10 mouse cellular contexts compared by ENCODE assay signal in the genomic region with DNA sequence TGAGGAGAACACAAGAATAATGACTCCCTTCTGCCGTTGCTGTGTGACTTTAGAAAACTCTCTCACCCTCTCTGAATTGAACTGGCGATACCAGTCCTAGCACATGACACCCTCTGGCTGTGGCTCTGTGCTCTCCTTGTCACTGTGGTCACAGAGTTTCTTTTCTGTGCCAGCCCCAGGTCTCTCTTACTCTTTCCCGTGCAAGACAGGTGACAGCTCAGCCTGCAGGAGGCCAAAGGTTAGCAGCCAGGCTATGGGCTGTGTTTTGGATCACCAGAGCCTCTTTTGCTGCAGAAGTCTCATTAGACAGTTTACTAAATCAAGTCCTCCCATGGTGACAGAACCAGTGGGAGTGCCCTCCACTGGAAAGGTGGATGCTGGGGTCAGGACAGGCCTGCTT.
A peak's percentile ranks its signal among the peaks of the same experiment; 100 is the strongest.
DNase-seq lines count a peak whose midpoint lies in the region; ATAC-seq lines count a peak whose summit lies in the region.
"Had no signal": no experiment of that assay in that cellular context is flagged by ENCODE, and none has a peak within 500 bp of the region (broad histone marks: within the 10 kb centered on the region; RNA-seq: fewer than 3 reads in every experiment).

No protein-coding gene starts in this region.

- peaks cover 94% of the 10 kb centered on the region for H3K4me1 ChIP-seq in heart, embryonic 11.5 days (ENCODE audit: control insufficient read depth, insufficient read depth, low read length)
- H3K4me1 ChIP-seq in midbrain, embryonic 10.5 days, result peaks cover 98% of the 10 kb centered on the region
- H3K4me1 ChIP-seq in midbrain, embryonic 14.5 days (ENCODE audit: control insufficient read depth, insufficient read depth, low read length), result peaks cover 51% of the 10 kb centered on the region
- peaks cover 70% of the 10 kb centered on the region for H3K4me1 ChIP-seq in limb, embryonic 13.5 days
- peaks cover 47% of the 10 kb centered on the region for H3K4me1 ChIP-seq in stomach, embryonic 14.5 days (ENCODE audit: control insufficient read depth, insufficient read depth, low read length)

- no peaks in the 10 kb centered on the region for H3K36me3 ChIP-seq in heart, embryonic 11.5 days (ENCODE audit: control insufficient read depth, insufficient read depth, low read length)
- H3K36me3 ChIP-seq in midbrain, embryonic 10.5 days, result no peaks in the 10 kb centered on the region
- H3K36me3 ChIP-seq in midbrain, embryonic 14.5 days (ENCODE audit: control insufficient read depth, insufficient read depth, low read length), result no peaks in the 10 kb centered on the region
- no peaks in the 10 kb centered on the region for H3K36me3 ChIP-seq in limb, embryonic 13.5 days
- no peaks in the 10 kb centered on the region for H3K36me3 ChIP-seq in stomach, embryonic 14.5 days (ENCODE audit: control insufficient read depth, insufficient read depth, low read length)

- H3K9me3 ChIP-seq in heart, embryonic 11.5 days (replicated peaks; ENCODE audit: control insufficient read depth, low read length), result no peaks in the 10 kb centered on the region
- no peaks in the 10 kb centered on the region for H3K9me3 ChIP-seq in midbrain, embryonic 10.5 days (replicated peaks)
- H3K9me3 ChIP-seq in midbrain, embryonic 14.5 days (ENCODE audit: control insufficient read depth, low read length), result no peaks in the 10 kb centered on the region
- H3K9me3 ChIP-seq in limb, embryonic 13.5 days, result no peaks in the 10 kb centered on the region
- no peaks in the 10 kb centered on the region for H3K9me3 ChIP-seq in stomach, embryonic 14.5 days (ENCODE audit: control insufficient read depth, low read depth, low read length)

- H3K27ac ChIP-seq in heart, embryonic 11.5 days (ENCODE audit: low read depth, low read length), result peak overlapping the region; percentile 92; the same call in 1 of the 2 replicates
- peak overlapping the region; percentile 81 for H3K27ac ChIP-seq in midbrain, embryonic 10.5 days (replicated peaks)
- no peak overlapping the region for H3K27ac ChIP-seq in midbrain, embryonic 14.5 days (replicated peaks; ENCODE audit: low read depth, low read length)
- no peak overlapping the region for H3K27ac ChIP-seq in limb, embryonic 13.5 days
- peak overlapping the region; percentile 36 for H3K27ac ChIP-seq in stomach, embryonic 14.5 days (ENCODE audit: low read length)

- intact Hi-C loops in heart, postnatal 10 days (cut with DNase I), result no loop called here

- WGBS in heart, embryonic 11.5 days (ENCODE audit: insufficient replicate concordance), result 56% methylated on average over 3 of the region's 3 CpGs
- WGBS in midbrain, embryonic 10.5 days, result 77% methylated on average over 3 of the region's 3 CpGs
- WGBS in midbrain, embryonic 14.5 days, result 81% methylated on average over 3 of the region's 3 CpGs
- WGBS in limb, embryonic 13.5 days, result 56% methylated on average over 3 of the region's 3 CpGs
- 58% methylated on average over 3 of the region's 3 CpGs for WGBS in stomach, embryonic 14.5 days

- 0 out of 2 replicates have a peak overlapping the region, but pooled peaks have one; percentile 5 for H3K4me2 ChIP-seq in heart, embryonic 11.5 days
- H3K4me2 ChIP-seq in midbrain, embryonic 14.5 days (ENCODE audit: low read length), result no peak overlapping the region
- no peak overlapping the region for H3K4me2 ChIP-seq in limb, embryonic 13.5 days (replicated peaks)
- H3K4me2 ChIP-seq in stomach, embryonic 14.5 days (replicated peaks; ENCODE audit: low read depth, low read length), result no peak overlapping the region

- no peak for DNase-seq in heart, postnatal 10 days
- DNase-seq in midbrain, embryonic 10.5 days (ENCODE audit: low spot score), result no peak
- DNase-seq in midbrain, embryonic 14.5 days, result no peak
- no peak for DNase-seq in adrenal gland, adult 18-20 months (ENCODE audit: low spot score in 2 of 2)
- DNase-seq in spleen, postnatal 4 days (ENCODE audit: low spot score in 2 of 2), result no peak
- DNase-seq: cerebellum, adult 9-10 months; right cerebral cortex, adult 18-20 months had no signal

- no peak overlapping the region for H3K4me3 ChIP-seq in heart, embryonic 11.5 days (ENCODE audit: low read depth, low read length)
- H3K4me3 ChIP-seq in midbrain, embryonic 10.5 days, result no peak overlapping the region
- H3K4me3 ChIP-seq in midbrain, embryonic 14.5 days (replicated peaks; ENCODE audit: low read depth, low read length), result no peak overlapping the region
- H3K4me3 ChIP-seq in limb, embryonic 13.5 days, result no peak overlapping the region
- H3K4me3 ChIP-seq in stomach, embryonic 14.5 days (ENCODE audit: low read depth, low read length), result no peak overlapping the region

- peak overlapping the region; percentile 44; the same call in 1 of the 2 replicates for H3K9ac ChIP-seq in heart, embryonic 11.5 days (ENCODE audit: low read depth, low read length)
- no peak overlapping the region for H3K9ac ChIP-seq in midbrain, embryonic 14.5 days (replicated peaks; ENCODE audit: low read length)
- 0 out of 2 replicates have a peak overlapping the region, but pooled peaks have one; percentile 6 for H3K9ac ChIP-seq in limb, embryonic 13.5 days
- H3K9ac ChIP-seq in stomach, embryonic 14.5 days (replicated peaks; ENCODE audit: low read depth, low read length), result no peak overlapping the region

- ATAC-seq in heart, embryonic 11.5 days (replicated peaks; ENCODE audit: insufficient number of reproducible peaks, low FRiP score, low TSS enrichment), result no peak
- no peak for ATAC-seq in midbrain, embryonic 14.5 days (ENCODE audit: low FRiP score, low TSS enrichment)
- no peak for ATAC-seq in limb, embryonic 13.5 days (ENCODE audit: low FRiP score, low read depth)
- no peak for ATAC-seq in stomach, embryonic 14.5 days (ENCODE audit: insufficient number of reproducible peaks, insufficient read depth, low FRiP score, low read depth)

- H3K27me3 ChIP-seq in heart, embryonic 11.5 days (ENCODE audit: control insufficient read depth, insufficient read depth, low read length), result no peaks in the 10 kb centered on the region
- H3K27me3 ChIP-seq in midbrain, embryonic 10.5 days (ENCODE audit: low read depth, poor library complexity, severe bottlenecking), result peaks cover 43% of the 10 kb centered on the region; the same call in 1 of the 2 replicates
- H3K27me3 ChIP-seq in midbrain, embryonic 14.5 days (ENCODE audit: control insufficient read depth, insufficient read depth, low read length), result no peaks in the 10 kb centered on the region
- H3K27me3 ChIP-seq in limb, embryonic 13.5 days, result no peaks in the 10 kb centered on the region
- H3K27me3 ChIP-seq in stomach, embryonic 14.5 days (ENCODE audit: control insufficient read depth, insufficient read depth, low read length), result no peaks in the 10 kb centered on the region

Comparison
In these comparisons a context has a peak if more than half of its experiments do, and no peak if none do; other contexts are left out.
1. H3K27ac ChIP-seq: peak in heart, embryonic 11.5 days (single experiment), midbrain, embryonic 10.5 days (single experiment) and stomach, embryonic 14.5 days (single experiment); none in midbrain, embryonic 14.5 days (single experiment) and limb, embryonic 13.5 days (single experiment).
2. H3K9ac ChIP-seq: peak in heart, embryonic 11.5 days (single experiment) and limb, embryonic 13.5 days (single experiment); none in midbrain, embryonic 14.5 days (single experiment) and stomach, embryonic 14.5 days (single experiment).